Mouse (Mus musculus) neural tube, embryonic 11.5 days (tissue): ENCODE results near the gene Tbc1d24. TPM values are rescaled to one million over a fixed set of nuclear protein-coding genes. Genes with fewer than 3 reads are reported as not detected.

Experiments used
- ATAC-seq: fragments of 200-750 bp; cut with Nextera tagmentation; 2 replicates; pipeline ENCODE4 v1.8.0; 2017; ENCODE audit warnings: moderate number of reproducible peaks, mild to moderate bottlenecking, moderate TSS enrichment, moderate library complexity; ENCODE audit not compliant: insufficient read depth, low FRiP score, low TSS enrichment
- DNase-seq: peaks from one replicate; pipeline ENCODE4 v3.0.0-alpha.2; 2015; ENCODE audit warnings: low spot score
- H3K27ac ChIP-seq: fragments of 300-500 bp; sonication (generic); 2 replicates; pipeline ENCODE4 v1.5.1; 2014; ENCODE audit warnings: low read depth, mild to moderate bottlenecking, low read length
- H3K27me3 ChIP-seq: fragments of 300-500 bp; sonication (generic); 2 replicates; pipeline ENCODE4 v1.6.1; 2014; ENCODE audit warnings: mild to moderate bottlenecking, low read length, mixed read lengths; ENCODE audit not compliant: control insufficient read depth, insufficient read depth
- H3K36me3 ChIP-seq: fragments of 300-500 bp; sonication (generic); 2 replicates; pipeline ENCODE4 v1.6.1; 2014; ENCODE audit warnings: mild to moderate bottlenecking, low read length, moderate library complexity, mixed read lengths; ENCODE audit not compliant: control insufficient read depth, insufficient read depth
- H3K4me1 ChIP-seq: fragments of 300-500 bp; sonication (generic); 2 replicates; pipeline ENCODE4 v1.6.1; 2014; ENCODE audit warnings: low read length, mixed read lengths; ENCODE audit not compliant: control insufficient read depth, insufficient read depth
- H3K4me2 ChIP-seq: fragments of 300-500 bp; sonication (generic); 2 replicates; pipeline ENCODE4 v1.6.1; 2014; ENCODE audit warnings: low read depth, mild to moderate bottlenecking, moderate library complexity
- H3K4me3 ChIP-seq: fragments of 300-500 bp; sonication (generic); 2 replicates; pipeline ENCODE4 v1.5.1; 2014; ENCODE audit warnings: low read depth, low read length
- H3K9ac ChIP-seq: fragments of 300-500 bp; sonication (generic); 2 replicates; pipeline ENCODE4 v1.6.1; 2014; ENCODE audit warnings: mild to moderate bottlenecking, low read length
- H3K9me3 ChIP-seq: fragments of 300-500 bp; sonication (generic); 2 replicates; pipeline ENCODE4 v1.6.1; 2016; ENCODE audit warnings: low read length; ENCODE audit not compliant: control insufficient read depth
- WGBS: fragments of 180-500 bp; shearing (Covaris S2); extraction: QIAGEN DNeasy Blood & Tissue Kit; methylation state at CpG from one replicate; pipeline ENCODE4 v1.1.7; 2014; 5-methylcytosine and 5-hydroxymethylcytosine counted together
- polyA plus RNA-seq: library from polyadenylated mRNA; unstranded; fragments of >200 nt; fragmentation: Nextera tagmentation; extraction: Ambion mirVana; gene quantifications from 2 replicates; pipeline ENCODE4 v1.2.1, GENCODE M21; 2014

Gene Tbc1d24
- polyA plus RNA-seq, 1 experiment from 2014 or later: 8.7 TPM

- WGBS: 98% methylated on average over 1 of the region's 1 CpGs
- Histone ChIP-seq H3K4me1 (no peaks in the 10 kb centered on the region), H3K27me3 (no peaks in the 10 kb centered on the region), H3K36me3 (peaks cover 43% of the 10 kb centered on the region), H3K4me3 (no peak overlapping the region), H3K9ac (no peak overlapping the region), H3K27ac (no peak overlapping the region), H3K9me3 (no peaks in the 10 kb centered on the region), H3K4me2 (no peak overlapping the region)
- ATAC-seq (no peak), DNase-seq (no peak)
These were observed 31.1 kb upstream of the Tbc1d24 start for GRCm38 (mm10) chr17:24236479-24236878.

DNA sequence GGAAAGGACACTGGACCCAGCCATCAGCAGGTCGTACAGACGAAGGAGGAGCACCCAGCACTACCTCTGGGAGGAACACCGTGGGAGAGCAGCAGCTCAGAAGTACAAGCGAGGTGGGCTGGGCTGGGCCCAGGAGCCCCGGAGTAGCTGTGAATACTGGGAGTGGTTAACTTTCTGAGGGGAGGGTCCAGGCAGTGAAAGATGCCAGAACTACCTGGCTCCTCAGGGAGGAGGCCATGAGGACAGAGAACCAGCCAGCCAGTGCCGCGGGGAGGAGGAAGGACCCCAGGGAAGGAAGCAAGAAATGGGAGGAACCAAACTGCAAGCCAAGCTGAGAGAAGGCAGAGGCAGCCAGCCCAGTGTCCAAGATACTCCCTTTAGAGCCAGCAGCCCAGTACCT is 22.6 kb upstream of the Tbc1d24 start:
- DNase-seq (no peak), ATAC-seq (no peak)
- 94% methylated on average over 7 of the region's 7 CpGs for WGBS
- Histone ChIP-seq H3K4me2 (no peak overlapping the region), H3K36me3 (peaks cover 44% of the 10 kb centered on the region), H3K4me3 (no peak overlapping the region), H3K27me3 (no peaks in the 10 kb centered on the region), H3K4me1 (no peaks in the 10 kb centered on the region), H3K9me3 (no peaks in the 10 kb centered on the region), H3K9ac (no peak overlapping the region), H3K27ac (no peak overlapping the region)

DNA sequence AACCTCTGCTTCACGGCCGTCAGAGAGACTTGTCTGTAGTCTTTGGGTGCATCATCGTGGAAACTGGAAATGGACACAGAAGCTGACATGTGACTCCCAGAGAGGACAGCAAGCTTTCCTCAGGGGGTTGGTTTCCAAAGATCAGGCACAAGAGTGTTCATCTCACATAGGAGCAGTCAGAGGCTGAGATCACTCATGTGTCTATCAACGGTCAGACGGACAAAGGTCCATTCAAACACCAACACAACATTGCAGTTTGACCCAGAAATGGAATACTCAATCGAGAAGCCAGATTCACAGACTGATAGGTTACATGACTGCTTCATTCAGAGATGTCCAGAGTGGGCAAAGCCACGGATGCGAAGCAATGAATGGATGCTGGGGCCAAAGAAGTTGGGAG is 21.4 kb upstream of the Tbc1d24 start:
- 95% methylated on average over 8 of the region's 8 CpGs for WGBS
- DNase-seq: no peak
- no peak for ATAC-seq

GRCm38 (mm10) chr17:24225851-24226250 is 20.5 kb upstream of the Tbc1d24 start:
- 93% methylated on average over 5 of the region's 5 CpGs for WGBS

More for the DNA sequence above, 21.4 kb upstream of the Tbc1d24 start:
- Histone ChIP-seq H3K36me3 (peaks cover 42% of the 10 kb centered on the region), H3K4me3 (no peak overlapping the region), H3K4me1 (no peaks in the 10 kb centered on the region), H3K9me3 (no peaks in the 10 kb centered on the region), H3K9ac (no peak overlapping the region), H3K27ac (no peak overlapping the region), H3K27me3 (no peaks in the 10 kb centered on the region), H3K4me2 (no peak overlapping the region)

DNA sequence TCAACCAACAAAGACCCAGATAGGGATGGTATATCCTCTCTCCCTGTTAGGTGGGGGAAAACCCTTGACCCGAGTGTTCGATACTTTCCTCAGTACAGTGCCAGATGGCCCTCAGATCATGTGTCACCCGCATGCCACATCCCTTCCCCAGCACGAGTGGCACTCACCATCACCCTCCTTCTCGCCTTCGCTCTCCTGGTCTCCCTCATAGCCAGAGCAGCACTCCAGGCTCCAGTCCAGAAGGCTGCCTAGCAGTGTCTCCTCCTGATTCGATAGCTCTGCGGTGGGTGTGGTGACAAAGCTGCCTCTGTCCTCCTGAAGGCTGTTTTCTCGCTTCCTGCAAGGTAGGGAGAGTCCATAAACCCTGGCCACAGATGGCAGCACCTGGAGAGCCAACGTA is 19.4 kb upstream of the Tbc1d24 start:
- Histone ChIP-seq H3K4me3 (no peak overlapping the region), H3K4me1 (peaks cover 9% of the 10 kb centered on the region), H3K9ac (no peak overlapping the region), H3K27ac (no peak overlapping the region), H3K36me3 (peaks cover 35% of the 10 kb centered on the region), H3K4me2 (no peak overlapping the region), H3K9me3 (no peaks in the 10 kb centered on the region), H3K27me3 (no peaks in the 10 kb centered on the region)
- ATAC-seq (no peak), DNase-seq (no peak)
- WGBS: 90% methylated on average over 10 of the region's 10 CpGs

More at GRCm38 (mm10) chr17:24225851-24226250, 20.5 kb upstream of the Tbc1d24 start:
- Histone ChIP-seq H3K36me3 (peaks cover 38% of the 10 kb centered on the region), H3K27ac (no peak overlapping the region), H3K4me3 (no peak overlapping the region), H3K9ac (no peak overlapping the region), H3K4me2 (no peak overlapping the region), H3K9me3 (no peaks in the 10 kb centered on the region), H3K27me3 (no peaks in the 10 kb centered on the region), H3K4me1 (peaks cover 4% of the 10 kb centered on the region; the same call in 1 of the 2 replicates)
- DNase-seq (no peak), ATAC-seq (no peak)

DNA sequence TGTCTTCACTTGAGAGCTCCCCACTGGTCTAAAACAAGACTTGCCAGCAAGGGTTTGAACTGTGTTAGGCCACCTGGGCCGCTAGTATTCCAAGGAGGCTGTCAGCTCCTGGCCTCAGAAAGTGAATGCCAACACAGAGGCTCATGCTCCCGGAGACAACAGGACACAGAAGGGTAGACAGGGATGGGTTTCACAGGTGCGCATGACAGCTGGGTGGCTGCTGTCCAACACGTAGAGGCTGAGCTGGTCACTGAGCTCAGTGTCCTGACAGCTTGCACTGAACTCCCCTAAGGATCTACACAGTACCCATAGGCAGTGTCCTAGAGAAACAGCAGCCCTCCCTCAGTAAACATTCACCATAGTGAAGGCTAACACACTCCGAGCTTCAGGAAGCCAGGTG is 18.2 kb upstream of the Tbc1d24 start:
- Histone ChIP-seq H3K4me2 (no peak overlapping the region), H3K4me3 (no peak overlapping the region), H3K9me3 (no peaks in the 10 kb centered on the region), H3K4me1 (peaks cover 13% of the 10 kb centered on the region), H3K27ac (no peak overlapping the region), H3K27me3 (no peaks in the 10 kb centered on the region), H3K9ac (no peak overlapping the region), H3K36me3 (peaks cover 31% of the 10 kb centered on the region)
- 95% methylated on average over 5 of the region's 5 CpGs for WGBS
- no peak for ATAC-seq
- DNase-seq: no peak

GRCm38 (mm10) chr17:24222653-24223052 is 17.3 kb upstream of the Tbc1d24 start:
- Histone ChIP-seq H3K27ac (no peak overlapping the region), H3K36me3 (peaks cover 27% of the 10 kb centered on the region), H3K4me2 (no peak overlapping the region), H3K27me3 (no peaks in the 10 kb centered on the region), H3K4me1 (peaks cover 13% of the 10 kb centered on the region), H3K9me3 (no peaks in the 10 kb centered on the region), H3K9ac (no peak overlapping the region), H3K4me3 (no peak overlapping the region)
- DNase-seq (no peak), ATAC-seq (no peak)
- WGBS: 77% methylated on average over 6 of the region's 6 CpGs

DNA sequence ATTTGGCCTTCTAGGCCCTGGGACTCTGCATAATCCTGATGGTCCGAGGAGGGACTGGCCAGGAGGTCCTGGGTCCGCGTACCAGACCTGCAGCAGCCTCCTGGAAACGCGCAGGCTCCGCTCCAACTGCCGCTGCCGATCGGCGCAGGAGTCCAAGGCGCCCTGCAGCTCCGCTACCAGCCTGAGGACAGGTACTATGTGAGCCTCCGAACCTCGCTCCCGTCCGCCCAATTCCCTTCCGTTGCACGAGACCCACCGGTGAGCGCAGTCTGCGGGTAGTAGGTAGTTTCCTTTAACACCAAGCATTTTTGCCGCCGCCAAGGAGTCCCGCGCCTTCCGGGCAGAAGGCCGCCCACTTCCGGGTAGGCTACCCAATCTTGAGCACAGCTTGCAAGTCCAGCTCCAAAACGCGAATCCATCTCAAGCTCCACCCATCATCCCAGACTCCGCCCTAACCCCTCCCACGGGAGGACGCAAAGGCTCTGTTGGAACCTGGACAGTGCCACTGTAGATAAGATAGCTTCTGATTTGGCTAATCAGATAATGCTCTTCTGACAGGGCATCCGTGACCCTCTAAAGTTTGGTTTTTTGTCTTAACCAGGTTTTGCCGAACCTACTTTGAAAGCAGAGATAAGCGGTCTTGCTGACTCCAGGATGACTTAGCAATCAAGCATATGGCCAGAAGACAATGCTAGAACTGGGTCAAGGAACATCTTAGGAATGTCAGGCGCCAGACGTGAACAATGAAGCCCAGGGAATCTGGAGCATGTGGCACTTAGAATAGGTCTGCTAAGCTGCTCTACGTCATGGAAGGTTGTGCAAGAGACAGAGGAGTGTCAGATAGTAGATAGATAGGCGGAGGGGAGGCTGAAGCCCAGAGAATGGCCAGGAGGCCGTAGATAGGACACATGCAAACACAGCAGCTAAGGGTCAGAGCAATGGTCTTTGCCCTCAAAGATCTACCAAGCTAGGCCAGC is 15.4 kb upstream of the Tbc1d24 start, which contains the start of gene Tedc2:
Tedc2 (minus strand) TSS at position 417 of the 977 bp plus-strand sequence.
- Histone ChIP-seq H3K27ac (no peak within 1 kb of the TSS), H3K4me3 (peak within 1 kb of the TSS; percentile 78), H3K4me1 (peaks cover 13% of the 10 kb centered on the region), H3K27me3 (no peaks in the 10 kb centered on the region), H3K9ac (peak within 1 kb of the TSS; percentile 69), H3K4me2 (peak within 1 kb of the TSS; percentile 92), H3K9me3 (no peaks in the 10 kb centered on the region), H3K36me3 (peaks cover 13% of the 10 kb centered on the region)
- ATAC-seq: peak; percentile 86
- peak; percentile 92 for DNase-seq
- 6% methylated on average over 41 of the region's 41 CpGs for WGBS

DNA sequence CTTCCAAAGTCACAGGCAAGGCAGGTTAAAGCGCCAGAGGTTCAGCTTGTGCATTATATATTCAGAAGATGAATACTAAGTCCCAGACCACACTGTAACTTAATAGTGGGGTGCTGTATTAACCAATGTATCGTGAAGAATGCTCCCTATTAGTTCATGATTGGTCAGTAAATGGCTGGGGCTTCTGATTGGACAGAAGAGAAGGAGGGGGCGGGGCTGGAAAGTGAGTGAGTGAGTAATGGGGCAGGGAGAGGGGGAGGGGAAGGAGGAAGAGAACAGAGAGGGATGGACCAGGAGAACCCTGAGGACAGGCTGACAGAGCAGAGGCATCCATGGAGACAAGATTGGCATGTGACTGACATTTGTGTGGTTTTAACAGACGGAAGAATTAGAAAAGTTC is 11.5 kb upstream of the Tbc1d24 start:
- 0 out of 2 replicates have a peak, but pooled peaks cover 2% of the 10 kb centered on the region for H3K36me3 ChIP-seq
- no peak overlapping the region for H3K4me3 ChIP-seq
- no peak for DNase-seq
- 68% methylated on average over 4 of the region's 4 CpGs for WGBS
- no peak overlapping the region for H3K9ac ChIP-seq
- H3K27ac ChIP-seq: no peak overlapping the region
- H3K4me2 ChIP-seq: no peak overlapping the region
- H3K27me3 ChIP-seq: no peaks in the 10 kb centered on the region
- peaks cover 14% of the 10 kb centered on the region for H3K4me1 ChIP-seq
- H3K9me3 ChIP-seq: no peaks in the 10 kb centered on the region
- no peak for ATAC-seq
